Mouse (Mus musculus) hindbrain, embryonic 15.5 days (tissue): ENCODE results near the gene Man2a1. TPM values are rescaled to one million over a fixed set of nuclear protein-coding genes. Genes with fewer than 3 reads are reported as not detected.

Experiments
- ATAC-seq: fragments of 200-750 bp; cut with Nextera tagmentation; 2 replicates; pipeline ENCODE4 v1.8.0; 2017; ENCODE audit warnings: low read depth, moderate number of reproducible peaks, moderate TSS enrichment; ENCODE audit not compliant: low FRiP score
- H3K27ac ChIP-seq: fragments of 300-500 bp; sonication (generic); replicated peaks from 2 replicates; pipeline ENCODE4 v1.5.1; 2015; ENCODE audit warnings: mild to moderate bottlenecking, inconsistent platforms
- H3K27me3 ChIP-seq: fragments of 300-500 bp; sonication (generic); 2 replicates; pipeline ENCODE4 v1.6.1; 2015; ENCODE audit warnings: control low read depth, inconsistent platforms
- H3K36me3 ChIP-seq: fragments of 300-500 bp; sonication (generic); 2 replicates; pipeline ENCODE4 v1.6.1; 2015; ENCODE audit warnings: control low read depth, inconsistent platforms
- H3K4me1 ChIP-seq: fragments of 300-500 bp; sonication (generic); replicated peaks from 2 replicates; pipeline ENCODE4 v1.6.1; 2015; ENCODE audit warnings: control low read depth, inconsistent platforms
- H3K4me2 ChIP-seq: fragments of 300-500 bp; sonication (generic); 2 replicates; pipeline ENCODE4 v1.6.1; 2015; ENCODE audit warnings: moderate library complexity, mild to moderate bottlenecking, inconsistent platforms
- H3K4me3 ChIP-seq: fragments of 300-500 bp; sonication (generic); 2 replicates; pipeline ENCODE4 v1.5.1; 2015; ENCODE audit warnings: mild to moderate bottlenecking, inconsistent platforms
- H3K9ac ChIP-seq: fragments of 300-500 bp; sonication (generic); 2 replicates; pipeline ENCODE4 v1.6.1; 2015; ENCODE audit warnings: inconsistent platforms
- H3K9me3 ChIP-seq: fragments of 300-500 bp; sonication (generic); 2 replicates; pipeline ENCODE4 v1.6.1; 2016; ENCODE audit warnings: control low read depth, inconsistent platforms
- WGBS: fragments of 180-500 bp; shearing (Covaris S2); methylation state at CpG from one replicate; pipeline ENCODE4 v1.1.7; 2015; 5-methylcytosine and 5-hydroxymethylcytosine counted together
- polyA plus RNA-seq: library from polyadenylated mRNA; unstranded; fragments of >200 nt; fragmentation: Nextera tagmentation; extraction: Ambion mirVana; gene quantifications from 2 replicates; pipeline ENCODE4 v1.2.1, GENCODE M21; 2015

The Man2a1 gene
- polyA plus RNA-seq, 1 experiment from 2014 or later = 5.9 TPM

DNA sequence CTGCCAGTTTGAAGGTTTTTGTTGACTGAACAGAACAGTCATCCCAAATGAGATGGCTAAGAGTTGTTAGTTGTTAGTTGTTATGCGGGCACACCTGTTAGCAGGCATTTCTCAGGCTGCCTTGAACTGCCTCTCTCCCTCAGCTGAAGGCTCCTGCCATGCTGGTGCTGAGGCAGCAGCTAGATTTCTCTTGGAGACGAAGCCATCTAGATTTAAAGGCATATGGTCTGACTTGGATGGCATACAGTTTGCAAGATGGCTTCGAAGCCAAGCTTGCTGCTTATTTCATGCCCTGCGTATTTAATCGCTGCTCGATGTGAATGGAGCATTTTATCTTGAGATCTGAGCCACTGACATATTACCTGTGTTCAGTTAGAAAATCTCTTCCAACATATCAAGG lies 19.4 kb upstream of the Man2a1 start:
- Histone ChIP-seq H3K9ac (no peak overlapping the region), H3K4me2 (no peak overlapping the region), H3K4me1 (no peaks in the 10 kb centered on the region), H3K36me3 (no peaks in the 10 kb centered on the region), H3K27me3 (no peaks in the 10 kb centered on the region), H3K9me3 (no peaks in the 10 kb centered on the region), H3K27ac (no peak overlapping the region), H3K4me3 (no peak overlapping the region)
- ATAC-seq = no peak
- 92% methylated on average over 6 of the region's 6 CpGs for WGBS

DNA sequence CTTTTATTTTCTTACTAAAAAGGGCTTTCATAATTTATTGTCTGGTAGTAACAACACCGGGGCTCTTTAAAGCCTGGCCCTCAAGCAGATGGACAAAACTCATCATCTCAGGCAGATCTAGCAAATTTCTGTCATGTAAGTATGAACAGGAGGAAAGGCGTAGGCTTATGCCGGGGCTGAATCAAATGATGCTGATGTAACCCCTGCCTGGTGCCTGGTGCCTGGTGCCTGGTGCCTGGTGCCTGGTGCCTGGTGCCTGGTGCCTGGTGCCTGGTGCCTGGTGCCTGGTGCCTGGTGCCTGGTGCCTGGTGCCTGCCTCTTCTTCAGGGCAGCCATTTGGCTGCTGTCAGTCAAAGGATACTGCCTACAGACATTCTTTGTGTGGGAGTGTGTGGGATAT lies 18.6 kb upstream of the Man2a1 start:
- no peaks in the 10 kb centered on the region for H3K27me3 ChIP-seq
- H3K4me2 ChIP-seq = no peak overlapping the region
- no peak overlapping the region for H3K4me3 ChIP-seq
- no peaks in the 10 kb centered on the region for H3K4me1 ChIP-seq
- H3K9ac ChIP-seq = no peak overlapping the region
- WGBS = 81% methylated on average over 3 of the region's 3 CpGs
- H3K9me3 ChIP-seq = no peaks in the 10 kb centered on the region
- no peak for ATAC-seq
- no peaks in the 10 kb centered on the region for H3K36me3 ChIP-seq
- no peak overlapping the region for H3K27ac ChIP-seq

DNA sequence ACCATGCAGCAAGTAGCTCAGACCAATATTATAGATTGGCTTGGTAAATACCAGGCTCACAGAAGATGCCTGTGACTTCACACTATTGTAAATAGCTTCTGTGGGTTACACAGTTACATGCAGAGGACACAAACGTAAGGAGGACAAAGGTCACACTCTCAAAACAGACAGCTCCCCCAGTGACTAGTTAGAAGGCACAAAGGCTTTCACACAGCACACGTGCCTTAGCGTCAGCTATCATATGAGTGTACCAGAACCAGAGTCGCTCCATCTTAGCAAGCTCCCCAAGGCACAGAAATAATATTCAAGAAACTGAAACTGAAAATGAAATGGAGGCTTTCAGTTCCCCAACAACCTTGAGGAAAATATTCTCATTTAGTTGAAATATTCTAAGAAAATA lies 10.1 kb upstream of the Man2a1 start:
- no peak overlapping the region for H3K9ac ChIP-seq
- no peaks in the 10 kb centered on the region for H3K36me3 ChIP-seq
- H3K27me3 ChIP-seq = no peaks in the 10 kb centered on the region
- no peaks in the 10 kb centered on the region for H3K9me3 ChIP-seq
- H3K4me3 ChIP-seq = no peak overlapping the region
- WGBS = 42% methylated on average over 4 of the region's 4 CpGs
- H3K4me2 ChIP-seq = no peak overlapping the region
- peaks cover 5% of the 10 kb centered on the region; the same call in 1 of the 2 replicates for H3K4me1 ChIP-seq
- H3K27ac ChIP-seq = no peak overlapping the region
- ATAC-seq = no peak

DNA sequence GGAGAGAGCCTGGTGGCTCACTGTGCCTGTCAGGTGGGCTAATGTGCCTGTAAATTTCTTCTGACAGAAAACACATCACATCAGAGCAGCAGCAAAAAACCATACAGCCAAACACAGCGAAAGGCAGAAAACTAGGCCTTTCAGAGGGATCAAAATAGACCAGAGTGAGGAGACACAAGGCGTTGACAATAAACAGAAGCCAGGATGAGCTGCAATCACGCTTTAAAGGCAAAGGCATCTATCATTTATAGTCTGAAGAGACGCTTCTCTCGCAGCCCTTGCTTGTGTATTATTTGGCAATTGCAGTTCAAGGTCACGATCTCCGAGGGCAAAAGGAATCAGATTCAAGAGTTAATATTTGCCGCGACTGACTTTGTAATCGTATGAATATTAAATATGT lies 9.2 kb upstream of the Man2a1 start:
- H3K27ac ChIP-seq = peak overlapping the region; percentile 34; the same call in 1 of the 2 replicates
- WGBS = 73% methylated on average over 10 of the region's 10 CpGs

DNA sequence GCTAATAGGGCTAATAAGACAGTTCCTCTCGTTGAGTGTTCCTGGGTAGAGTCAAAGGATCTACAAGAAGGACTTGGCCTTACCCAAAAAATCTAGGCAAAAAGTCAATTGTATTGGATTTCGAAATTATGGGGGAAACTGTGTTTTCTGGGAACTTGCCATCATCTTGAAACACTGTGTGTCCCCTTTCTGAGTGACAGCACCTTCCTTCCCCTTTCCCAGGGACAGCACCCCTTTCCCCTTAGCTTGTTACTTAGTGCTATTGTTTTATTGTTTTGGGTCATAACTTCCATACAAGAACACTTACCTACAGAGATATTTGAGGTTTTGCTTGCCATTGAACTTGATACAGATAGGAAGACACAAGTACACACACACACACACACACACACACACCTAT lies 8.2 kb upstream of the Man2a1 start:
- Histone ChIP-seq H3K27ac (no peak overlapping the region), H3K4me3 (no peak overlapping the region), H3K4me2 (no peak overlapping the region), H3K9me3 (no peaks in the 10 kb centered on the region), H3K9ac (no peak overlapping the region), H3K36me3 (no peaks in the 10 kb centered on the region), H3K4me1 (peaks cover 5% of the 10 kb centered on the region; the same call in 1 of the 2 replicates), H3K27me3 (no peaks in the 10 kb centered on the region)
- 88% methylated on average over 2 of the region's 2 CpGs for WGBS
- no peak for ATAC-seq

More for the DNA sequence above, 9.2 kb upstream of the Man2a1 start:
- Histone ChIP-seq H3K4me1 (peaks cover 5% of the 10 kb centered on the region; the same call in 1 of the 2 replicates), H3K36me3 (no peaks in the 10 kb centered on the region), H3K4me3 (no peak overlapping the region), H3K9me3 (no peaks in the 10 kb centered on the region), H3K27me3 (no peaks in the 10 kb centered on the region), H3K4me2 (no peak overlapping the region), H3K9ac (no peak overlapping the region)
- ATAC-seq = no peak

DNA sequence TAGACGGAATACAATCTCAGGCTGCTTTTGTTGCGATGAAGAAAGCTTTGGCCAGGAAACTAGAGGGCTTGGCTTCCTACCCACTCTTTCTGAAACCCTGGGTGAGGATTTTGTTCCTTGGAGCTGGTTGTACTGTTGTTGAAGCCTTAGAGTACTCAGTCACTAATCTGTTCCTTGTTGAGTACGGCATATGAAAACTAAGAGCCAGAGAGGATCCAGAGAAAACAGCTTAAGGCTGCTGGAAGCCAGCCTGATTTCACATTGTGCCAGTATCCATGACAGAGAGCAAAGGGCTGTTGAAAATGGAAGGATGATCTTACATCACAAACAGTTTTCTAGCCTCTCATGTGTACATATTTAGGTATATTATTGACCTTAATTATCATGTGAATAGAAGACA lies 7.7 kb upstream of the Man2a1 start:
- Histone ChIP-seq H3K36me3 (no peaks in the 10 kb centered on the region), H3K4me3 (no peak overlapping the region), H3K27ac (no peak overlapping the region), H3K27me3 (no peaks in the 10 kb centered on the region), H3K9ac (no peak overlapping the region), H3K9me3 (no peaks in the 10 kb centered on the region), H3K4me2 (no peak overlapping the region), H3K4me1 (peaks cover 5% of the 10 kb centered on the region; the same call in 1 of the 2 replicates)
- WGBS = 83% methylated on average over 3 of the region's 3 CpGs
- no peak for ATAC-seq

DNA sequence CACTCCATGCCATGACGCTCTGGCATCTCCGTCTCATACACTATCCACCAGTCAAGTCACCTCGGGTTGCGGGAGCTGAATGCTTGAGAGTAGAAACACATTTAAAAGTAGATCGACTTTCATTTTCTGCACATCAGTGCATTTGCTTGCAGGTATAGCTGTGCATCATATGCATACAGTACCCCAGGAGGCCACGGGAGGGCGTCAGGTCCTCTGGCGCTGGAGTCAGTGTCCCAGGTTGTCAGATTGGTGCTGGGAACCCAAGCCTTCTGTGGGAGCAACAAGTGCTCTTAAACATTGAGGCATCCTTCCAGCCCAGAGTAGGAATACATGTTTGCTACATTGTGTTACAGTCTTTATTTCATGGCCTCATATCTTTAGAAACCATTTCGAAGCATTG lies 2.8 kb upstream of the Man2a1 start:
- no peak overlapping the region for H3K9ac ChIP-seq
- WGBS = 87% methylated on average over 9 of the region's 9 CpGs
- no peaks in the 10 kb centered on the region for H3K9me3 ChIP-seq
- no peaks in the 10 kb centered on the region for H3K27me3 ChIP-seq
- H3K4me2 ChIP-seq = no peak overlapping the region
- H3K27ac ChIP-seq = no peak overlapping the region
- H3K4me3 ChIP-seq = no peak overlapping the region
- ATAC-seq = no peak
- H3K36me3 ChIP-seq = no peaks in the 10 kb centered on the region
- H3K4me1 ChIP-seq = peaks cover 19% of the 10 kb centered on the region

DNA sequence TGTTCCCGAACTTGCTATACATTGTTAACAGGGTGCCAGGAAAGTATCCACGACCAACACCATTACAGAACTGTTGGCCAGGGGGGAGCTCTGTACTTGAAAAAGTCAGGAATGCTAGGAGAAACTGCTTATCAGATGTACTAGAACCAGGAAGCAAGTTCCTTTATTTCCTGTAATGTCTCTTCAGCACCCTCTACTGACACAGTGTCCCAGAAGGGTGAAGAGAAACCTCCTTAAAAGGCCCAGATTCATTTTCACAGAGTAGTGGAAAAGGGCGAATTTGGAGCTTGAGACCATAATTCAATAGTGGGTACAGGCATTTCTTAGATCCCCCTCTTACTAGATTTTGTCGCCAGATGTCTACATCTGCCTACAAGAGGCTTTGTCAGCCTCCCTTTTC lies 620 bp upstream of the Man2a1 start:
- no peaks in the 10 kb centered on the region for H3K36me3 ChIP-seq
- WGBS = 31% methylated on average over 4 of the region's 4 CpGs
- H3K9me3 ChIP-seq = no peaks in the 10 kb centered on the region
- H3K4me1 ChIP-seq = peaks cover 36% of the 10 kb centered on the region
- H3K27me3 ChIP-seq = no peaks in the 10 kb centered on the region
- peak overlapping the region; percentile 89 for H3K4me3 ChIP-seq
- peak overlapping the region; percentile 95 for H3K4me2 ChIP-seq
- ATAC-seq = 0 out of 2 replicates have a peak, but pooled peaks have one; percentile 1
- peak overlapping the region; percentile 91 for H3K27ac ChIP-seq
- H3K9ac ChIP-seq = peak overlapping the region; percentile 81

DNA sequence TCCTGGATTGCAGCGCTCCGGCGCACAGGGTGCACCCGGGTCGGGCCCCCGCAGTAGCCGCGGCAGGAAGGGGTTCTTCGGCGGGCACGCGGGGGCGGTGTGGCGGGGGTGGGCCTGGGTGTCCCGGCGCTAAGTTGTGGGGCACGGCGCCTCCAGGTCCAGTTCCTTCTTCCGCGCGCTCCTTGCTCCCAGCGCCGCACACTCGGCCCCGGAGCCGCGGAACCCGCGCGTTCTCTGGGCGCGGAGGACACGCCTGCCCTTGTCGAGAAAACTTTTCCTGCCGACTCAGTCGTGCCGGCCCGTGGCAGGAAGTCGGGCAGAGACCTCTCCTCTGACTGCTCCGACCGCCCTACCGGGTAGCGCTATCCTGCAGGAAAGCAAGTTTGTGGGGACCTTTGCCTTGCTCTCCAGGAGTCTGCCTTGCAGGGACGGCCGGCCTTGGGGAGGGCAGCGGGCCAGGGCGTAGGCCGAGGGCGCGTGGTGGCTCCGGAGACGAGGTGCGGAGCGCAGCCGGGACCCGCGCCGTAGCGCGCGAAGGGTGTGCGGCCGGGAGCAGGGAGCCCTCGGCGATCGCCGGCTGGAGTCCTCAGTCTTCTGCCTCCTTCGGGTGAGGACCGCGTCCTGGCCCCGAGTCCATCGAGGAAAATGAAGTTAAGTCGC lies 685 bp downstream of the Man2a1 start:
- H3K4me1 ChIP-seq = peaks cover 47% of the 10 kb centered on the region
- H3K27ac ChIP-seq = peak overlapping the region; percentile 91
- H3K27me3 ChIP-seq = no peaks in the 10 kb centered on the region
- H3K36me3 ChIP-seq = no peaks in the 10 kb centered on the region
- peak; percentile 24 for ATAC-seq
- peak overlapping the region; percentile 81 for H3K9ac ChIP-seq
- H3K4me2 ChIP-seq = peak overlapping the region; percentile 95
- peak overlapping the region; percentile 89 for H3K4me3 ChIP-seq
- under 1% methylated on average over 72 of the region's 73 CpGs for WGBS
- no peaks in the 10 kb centered on the region for H3K9me3 ChIP-seq

DNA sequence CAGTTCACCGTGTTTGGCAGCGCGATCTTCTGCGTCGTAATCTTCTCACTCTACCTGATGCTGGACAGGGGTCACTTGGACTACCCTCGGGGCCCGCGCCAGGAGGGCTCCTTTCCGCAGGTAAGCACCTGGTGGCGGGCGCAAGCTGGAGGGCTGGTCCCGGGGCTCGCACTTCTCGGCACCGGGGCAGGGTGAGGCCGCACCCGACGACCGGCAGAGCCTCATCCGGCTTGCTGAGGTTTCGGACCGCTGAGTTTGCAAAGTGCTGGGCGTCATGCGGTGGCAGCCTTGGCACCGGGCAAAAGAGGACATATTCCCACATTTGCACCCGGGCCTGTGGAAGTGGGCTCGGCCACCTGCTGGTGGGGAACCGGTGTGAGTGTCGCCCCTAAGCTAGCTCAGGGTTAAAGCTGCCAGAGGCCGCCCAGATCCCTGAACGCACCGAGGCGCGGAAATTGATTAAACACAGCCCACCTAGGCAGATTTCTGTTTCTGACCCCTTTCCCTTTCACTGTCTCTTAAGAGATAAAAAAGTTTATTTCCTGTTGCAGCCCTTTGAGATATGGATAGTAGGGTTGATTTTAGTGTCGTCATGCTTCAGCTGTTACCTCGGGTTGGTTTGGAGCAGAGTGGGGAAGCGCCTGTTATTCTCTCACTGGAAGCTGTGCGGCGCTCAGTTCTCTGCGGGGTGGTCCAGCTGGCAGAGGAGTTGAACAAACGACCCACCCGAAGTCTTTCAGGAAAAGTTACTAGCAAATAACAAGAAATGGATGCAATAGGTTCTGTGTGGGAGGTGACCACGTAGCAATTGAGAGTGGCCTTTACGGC lies 1.4 kb downstream of the Man2a1 start:
- Histone ChIP-seq H3K9me3 (no peaks in the 10 kb centered on the region), H3K4me3 (peak overlapping the region; percentile 89), H3K36me3 (no peaks in the 10 kb centered on the region), H3K27ac (peak overlapping the region; percentile 91), H3K27me3 (no peaks in the 10 kb centered on the region), H3K4me2 (peak overlapping the region; percentile 95), H3K9ac (peak overlapping the region; percentile 81), H3K4me1 (peaks cover 47% of the 10 kb centered on the region)
- 1% methylated on average over 44 of the region's 44 CpGs for WGBS
- peak; percentile 53; the same call in 1 of the 2 replicates for ATAC-seq

DNA sequence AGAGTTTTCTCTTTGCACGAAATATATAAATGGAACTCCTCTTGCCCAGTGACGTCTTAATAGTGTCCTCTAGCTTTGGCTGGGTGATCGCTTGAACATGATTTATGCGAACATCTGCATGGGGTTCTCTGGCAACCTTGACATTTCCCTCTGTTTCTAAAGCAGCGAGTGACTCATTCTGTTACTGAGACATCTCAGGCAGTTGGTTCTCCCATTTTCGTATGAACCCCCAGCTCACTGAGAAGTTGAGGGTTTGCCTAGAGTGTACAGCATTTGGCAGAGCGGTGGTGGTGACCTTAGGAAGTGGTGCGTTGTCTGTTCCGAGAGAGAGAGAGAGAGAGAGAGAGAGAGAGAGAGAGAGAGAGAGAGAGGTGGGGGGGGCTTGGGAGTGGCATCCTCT lies 2.6 kb downstream of the Man2a1 start:
- WGBS = 58% methylated on average over 9 of the region's 9 CpGs
- H3K27me3 ChIP-seq = no peaks in the 10 kb centered on the region
- peak overlapping the region; percentile 89 for H3K4me3 ChIP-seq
- ATAC-seq = no peak
- H3K36me3 ChIP-seq = no peaks in the 10 kb centered on the region
- no peaks in the 10 kb centered on the region for H3K9me3 ChIP-seq
- peak overlapping the region; percentile 20; the same call in 1 of the 2 replicates for H3K9ac ChIP-seq
- H3K4me2 ChIP-seq = peak overlapping the region; percentile 95
- peaks cover 47% of the 10 kb centered on the region for H3K4me1 ChIP-seq
- H3K27ac ChIP-seq = no peak overlapping the region

DNA sequence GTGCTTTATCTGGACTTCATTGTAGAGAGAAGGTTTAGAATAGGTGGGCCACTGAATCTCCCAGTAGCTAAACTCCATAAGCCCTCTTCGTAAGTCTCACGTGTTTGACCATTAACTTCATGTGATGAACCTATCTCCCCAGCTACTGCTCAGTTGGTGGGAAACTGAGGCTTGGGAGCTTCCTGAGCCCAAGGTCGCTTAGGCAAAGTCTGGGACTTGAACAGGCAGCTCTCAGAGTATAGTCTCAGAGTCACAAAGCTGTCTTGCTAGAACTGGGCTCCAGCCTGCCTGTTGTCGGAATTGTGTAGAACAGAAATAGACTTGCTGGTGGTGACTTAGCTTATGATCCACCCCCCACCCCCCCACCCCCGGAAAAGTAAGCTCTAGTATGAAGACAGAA lies 3.0 kb downstream of the Man2a1 start:
- Histone ChIP-seq H3K4me3 (peak overlapping the region; percentile 89), H3K36me3 (no peaks in the 10 kb centered on the region), H3K4me1 (peaks cover 47% of the 10 kb centered on the region), H3K27me3 (no peaks in the 10 kb centered on the region), H3K4me2 (peak overlapping the region; percentile 95), H3K9ac (no peak overlapping the region), H3K9me3 (no peaks in the 10 kb centered on the region), H3K27ac (no peak overlapping the region)
- ATAC-seq = no peak
- 85% methylated on average over 5 of the region's 5 CpGs for WGBS
